Mouse (Mus musculus) bone marrow macrophage, adult 2 months (primary cell): Measurements from ENCODE around the gene Fam168b. TPM values are rescaled to one million over a fixed set of nuclear protein-coding genes. Genes with fewer than 3 reads are reported as not detected.

Source experiments
- H3K27ac ChIP-seq: 2 replicates; pipeline ENCODE4 v1.5.1; 2012; ENCODE audit warnings: low read depth, low read length; ENCODE audit not compliant: insufficient read depth
- H3K4me1 ChIP-seq: 2 replicates; pipeline ENCODE4 v1.6.1; 2012; ENCODE audit warnings: low read length; ENCODE audit not compliant: control insufficient read depth, insufficient read depth
- H3K4me3 ChIP-seq: 2 replicates; pipeline ENCODE4 v1.5.1; 2012; ENCODE audit warnings: mild to moderate bottlenecking, low read length, moderate library complexity; ENCODE audit not compliant: insufficient read depth
- CTCF ChIP-seq: IDR thresholded peaks from 2 replicates; pipeline ENCODE4 v1.5.1; 2012; ENCODE audit warnings: low read depth, mild to moderate bottlenecking, low read length, moderate library complexity
- POLR2A ChIP-seq: IDR thresholded peaks from 2 replicates; pipeline ENCODE4 v1.6.1; 2012; ENCODE audit warnings: mild to moderate bottlenecking, low read depth, low read length, borderline replicate concordance
- polyA plus RNA-seq: library from polyadenylated mRNA; stranded (reverse); fragments of >200 nt; gene quantifications from 2 replicates; pipeline ENCODE4 v1.2.4, GENCODE M21; 2012; ENCODE audit not compliant: missing spikeins, insufficient read depth, insufficient read length

The Fam168b gene
- polyA plus RNA-seq, 1 experiment = 135 TPM

DNA sequence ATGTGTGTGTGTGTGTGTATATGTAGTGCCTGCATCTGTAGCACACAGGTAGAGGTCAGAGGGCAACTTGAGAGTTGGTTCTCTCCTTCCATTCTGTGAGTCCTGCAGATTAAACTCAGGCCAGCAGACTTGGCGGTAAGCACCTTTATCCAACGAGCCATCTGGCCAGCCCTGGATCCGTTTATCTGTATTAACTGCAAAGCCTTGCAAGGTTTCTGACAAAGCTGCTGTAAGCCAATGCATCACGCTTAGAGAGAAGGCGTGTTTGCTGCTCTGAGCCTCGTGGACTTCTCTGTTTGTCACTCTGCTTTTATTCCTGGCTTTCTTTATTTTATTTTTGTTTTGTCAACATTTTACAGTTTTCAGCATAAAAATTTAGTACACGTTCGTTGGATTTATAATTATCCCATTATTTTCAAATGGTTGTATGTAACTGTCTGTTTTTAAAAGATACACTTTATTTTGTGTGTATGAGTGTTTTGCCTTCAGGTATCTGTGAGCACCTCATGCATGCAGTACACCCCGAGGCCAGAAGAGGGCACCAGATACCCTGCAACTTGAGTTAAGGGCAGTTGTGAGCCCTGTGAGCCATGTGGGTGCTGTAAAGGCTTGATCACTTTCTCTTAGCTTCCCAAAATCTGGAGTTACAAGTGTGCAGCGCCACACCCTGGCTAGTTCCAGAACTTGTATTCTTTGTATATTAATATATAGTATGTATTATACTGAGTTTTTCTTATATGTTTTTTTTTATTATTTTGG, 24.1 kb upstream of the Fam168b start:
- TF ChIP-seq POLR2A = no peak
- peak; percentile 88 for TF ChIP-seq CTCF
- H3K27ac ChIP-seq = no peak overlapping the region
- no peak overlapping the region for H3K4me3 ChIP-seq
- H3K4me1 ChIP-seq = no peaks in the 10 kb centered on the region

DNA sequence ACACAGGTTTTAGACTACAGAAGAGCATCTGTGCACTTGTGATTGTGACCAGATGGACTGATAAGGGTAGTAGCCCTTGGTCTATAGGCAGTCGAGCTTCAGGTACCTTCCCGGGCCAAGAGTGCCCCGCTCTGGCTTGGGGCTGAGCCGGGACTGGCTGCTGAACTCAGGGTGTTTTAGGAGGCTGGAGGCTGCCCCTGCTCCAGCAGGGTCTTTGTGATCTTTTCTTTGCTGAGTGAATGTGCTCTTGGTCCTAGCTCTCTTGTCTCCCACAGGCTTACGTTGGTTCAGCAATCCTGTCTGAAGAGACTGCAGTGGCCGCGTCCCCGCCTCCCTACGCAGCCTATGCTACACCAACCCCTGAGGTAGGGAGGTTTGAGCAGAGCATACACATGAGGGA, 23.0 kb upstream of the Fam168b start:
- Histone ChIP-seq H3K4me3 (no peak overlapping the region), H3K27ac (no peak overlapping the region), H3K4me1 (no peaks in the 10 kb centered on the region)
- no peak for TF ChIP-seq POLR2A
- no peak for TF ChIP-seq CTCF

DNA sequence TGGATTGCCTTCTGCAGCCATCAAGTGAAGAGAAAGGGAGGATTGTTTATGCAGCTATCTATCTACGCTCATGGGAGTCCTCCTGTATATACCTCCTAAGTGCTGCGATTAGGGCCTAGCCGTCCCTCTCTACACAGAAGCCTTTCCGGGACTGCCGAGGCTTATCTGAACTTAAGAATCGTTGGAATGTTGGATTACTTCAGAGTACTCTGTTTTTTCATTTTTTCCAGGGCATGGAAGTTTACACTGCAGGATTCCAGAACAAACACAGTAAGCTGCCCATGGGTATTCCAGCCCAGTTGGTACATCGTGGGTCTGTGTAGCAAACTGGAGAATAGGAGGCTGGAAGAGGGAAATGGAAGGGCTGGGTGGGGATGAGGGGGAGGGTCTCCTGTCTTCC, 21.4 kb upstream of the Fam168b start:
- TF ChIP-seq POLR2A = no peak
- TF ChIP-seq CTCF = no peak
- Histone ChIP-seq H3K4me3 (no peak overlapping the region), H3K4me1 (peaks cover 13% of the 10 kb centered on the region), H3K27ac (no peak overlapping the region)

DNA sequence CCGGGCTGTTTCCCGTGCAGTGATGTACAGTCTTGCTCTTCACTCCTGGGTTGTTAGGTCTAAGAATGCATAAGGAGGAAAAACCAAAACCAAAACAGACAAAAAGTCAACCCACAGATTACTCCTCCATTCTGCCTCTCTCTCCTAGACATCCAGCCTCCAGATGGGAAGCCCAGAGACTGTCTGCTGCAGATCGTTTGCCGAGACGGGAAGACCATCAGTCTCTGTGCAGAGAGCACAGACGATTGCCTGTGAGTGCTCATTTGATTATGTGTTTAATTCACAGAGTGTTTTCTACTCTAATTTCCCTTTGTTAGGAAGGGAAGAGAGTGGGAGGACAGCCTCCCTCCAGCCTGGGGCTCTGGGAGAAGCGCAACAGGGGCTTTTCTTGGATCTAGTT, 20.5 kb upstream of the Fam168b start:
- Histone ChIP-seq H3K4me1 (peaks cover 21% of the 10 kb centered on the region), H3K4me3 (no peak overlapping the region), H3K27ac (no peak overlapping the region)
- TF ChIP-seq POLR2A = no peak
- TF ChIP-seq CTCF = no peak

DNA sequence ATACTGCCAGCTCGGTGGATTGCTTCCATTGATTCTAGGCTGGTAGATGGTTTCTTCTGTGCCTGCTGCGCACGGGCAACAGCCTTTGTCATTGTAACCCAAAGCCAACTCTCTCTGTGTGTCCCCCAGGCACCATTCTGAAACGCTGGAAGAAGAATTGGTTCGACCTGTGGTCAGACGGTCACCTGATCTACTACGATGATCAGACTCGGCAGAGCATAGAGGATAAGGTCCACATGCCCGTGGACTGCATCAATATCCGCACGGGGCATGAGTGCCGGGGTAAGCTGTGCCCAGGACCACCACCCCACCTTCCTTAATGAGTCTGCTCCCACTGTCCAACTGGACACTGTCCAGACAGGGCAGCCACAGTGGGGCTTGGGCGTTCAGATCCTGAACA, 20.0 kb upstream of the Fam168b start:
- no peak for TF ChIP-seq CTCF
- no peak for TF ChIP-seq POLR2A
- no peak overlapping the region for H3K27ac ChIP-seq
- no peak overlapping the region for H3K4me3 ChIP-seq

DNA sequence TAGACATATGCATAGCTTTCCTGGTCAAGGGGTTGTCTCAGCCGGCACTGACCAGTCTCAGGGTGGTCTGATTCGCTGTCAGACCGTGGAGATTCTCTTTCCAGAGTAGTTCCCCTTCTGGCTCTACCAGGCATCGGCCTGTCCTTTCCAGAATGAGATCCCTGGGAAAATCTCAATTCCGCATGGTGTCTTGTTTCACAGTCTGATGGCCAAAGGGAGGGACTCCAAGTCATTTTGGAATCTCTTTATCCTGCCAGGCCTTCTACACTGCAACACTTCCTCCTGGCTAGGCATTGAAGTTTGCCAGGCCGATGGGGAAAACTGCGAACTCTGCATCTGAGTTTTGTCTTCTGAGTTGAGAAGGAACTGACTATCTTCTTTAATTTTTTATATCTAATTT, 17.3 kb upstream of the Fam168b start:
- Histone ChIP-seq H3K4me1 (peaks cover 39% of the 10 kb centered on the region), H3K27ac (no peak overlapping the region)
- TF ChIP-seq CTCF (no peak), POLR2A (no peak)

More for the DNA sequence above, 20.0 kb upstream of the Fam168b start:
- peaks cover 26% of the 10 kb centered on the region for H3K4me1 ChIP-seq

DNA sequence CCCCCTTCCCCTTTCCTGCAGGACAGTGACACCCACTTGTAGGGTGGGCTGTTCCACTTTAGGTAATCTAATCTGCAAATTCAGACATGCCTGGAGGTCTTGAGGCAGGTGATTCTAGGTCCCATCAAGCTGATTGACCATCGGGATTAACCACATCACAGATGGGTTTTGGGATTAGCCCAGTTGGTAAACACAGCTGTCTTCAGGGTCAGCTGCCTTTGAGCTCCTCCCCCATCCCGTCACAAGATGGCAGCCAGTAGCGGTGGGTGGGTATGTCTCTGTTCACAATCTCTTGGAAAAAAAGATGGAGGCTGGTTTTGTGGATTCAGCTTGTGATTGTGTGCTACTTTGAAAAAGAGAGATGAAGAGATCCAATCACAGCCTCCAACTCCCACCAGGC, 16.9 kb upstream of the Fam168b start:
- Histone ChIP-seq H3K4me3 (no peak overlapping the region), H3K27ac (no peak overlapping the region), H3K4me1 (peaks cover 43% of the 10 kb centered on the region)
- no peak for TF ChIP-seq POLR2A
- no peak for TF ChIP-seq CTCF

More for the DNA sequence above, 17.3 kb upstream of the Fam168b start:
- H3K4me3 ChIP-seq = no peak overlapping the region

DNA sequence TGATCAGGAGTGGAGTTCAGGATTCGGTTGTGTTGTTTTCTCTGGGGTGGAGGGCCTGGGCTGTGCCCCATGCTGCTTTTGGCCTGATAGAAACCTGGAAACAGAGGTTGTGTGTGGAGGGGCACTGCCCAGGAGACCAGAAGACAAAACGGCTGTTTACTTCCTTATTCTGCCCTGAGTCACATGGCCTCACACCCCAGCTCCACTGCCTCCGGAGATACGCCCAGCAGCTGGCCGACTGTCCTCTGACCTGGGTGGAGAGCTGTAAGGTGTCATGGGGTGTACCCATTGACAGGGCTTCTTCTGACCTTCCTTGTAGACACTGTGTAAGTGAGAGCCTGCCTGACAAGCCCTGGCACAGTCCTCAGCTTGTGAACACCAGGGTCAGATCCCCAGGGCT, 15.8 kb upstream of the Fam168b start:
- no peak for TF ChIP-seq POLR2A
- TF ChIP-seq CTCF = no peak
- Histone ChIP-seq H3K4me3 (peak overlapping the region; percentile 25), H3K27ac (peak overlapping the region; percentile 65), H3K4me1 (peaks cover 48% of the 10 kb centered on the region)

DNA sequence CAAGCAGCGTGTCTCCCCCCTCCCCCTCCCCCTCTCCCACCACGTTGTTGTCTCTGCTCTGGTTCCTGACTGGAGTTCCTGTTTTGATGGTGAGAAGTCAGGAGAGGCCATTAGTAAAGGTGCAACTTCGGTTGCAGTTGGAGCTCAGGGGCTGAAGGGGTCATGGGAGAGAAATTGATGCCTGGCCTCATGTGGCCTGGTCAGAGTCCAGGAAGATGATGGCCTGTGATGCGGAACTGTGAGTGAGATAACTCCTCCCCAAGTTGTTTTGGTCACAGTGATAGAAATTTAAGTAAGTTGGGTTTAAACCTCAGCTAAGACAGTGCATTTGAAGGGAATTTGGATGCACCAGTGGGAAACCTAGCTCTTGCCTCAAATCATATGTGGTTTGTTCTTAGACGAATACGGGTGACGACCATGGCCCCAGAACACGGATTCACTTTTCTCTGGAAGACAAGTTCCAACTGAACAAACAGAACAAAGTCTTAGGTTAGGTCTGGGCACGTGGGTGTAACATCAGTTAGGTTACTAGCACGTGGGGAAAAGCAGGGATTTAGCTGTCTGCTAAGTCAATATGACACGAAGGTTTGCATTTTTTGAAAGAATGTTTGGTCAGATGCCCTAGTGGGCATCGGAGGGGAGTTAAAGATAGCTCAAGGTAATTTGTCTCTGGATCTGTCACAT, 12.3 kb upstream of the Fam168b start:
- Histone ChIP-seq H3K4me3 (no peak overlapping the region), H3K4me1 (peaks cover 56% of the 10 kb centered on the region), H3K27ac (no peak overlapping the region)
- TF ChIP-seq CTCF (no peak), POLR2A (no peak)

DNA sequence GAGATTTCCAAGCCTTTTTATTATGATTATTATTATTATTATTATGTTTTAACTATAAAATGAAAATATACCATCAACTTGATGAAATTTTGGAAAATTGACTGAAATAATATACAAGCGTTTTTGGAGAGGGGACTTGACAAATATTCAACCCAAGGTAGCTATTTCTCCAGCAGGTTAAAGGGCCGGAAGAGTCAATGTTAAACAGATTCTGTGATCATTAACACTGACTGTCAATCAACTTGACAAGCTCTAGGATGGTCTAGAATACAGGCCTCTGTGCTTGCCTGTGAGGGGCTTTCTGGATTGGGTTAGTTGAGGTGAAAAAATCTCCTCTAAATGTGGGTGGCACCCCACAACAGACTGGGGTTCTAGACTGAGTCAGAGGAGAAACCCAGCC, 10.9 kb upstream of the Fam168b start:
- Histone ChIP-seq H3K27ac (no peak overlapping the region), H3K4me3 (no peak overlapping the region), H3K4me1 (peaks cover 45% of the 10 kb centered on the region)
- TF ChIP-seq POLR2A = no peak
- TF ChIP-seq CTCF = no peak
